Mouse (Mus musculus): ENCODE measurements around the gene Tom1l2. TPM values are rescaled to one million over a fixed set of nuclear protein-coding genes. Genes with fewer than 3 reads are reported as not detected.

The Tom1l2 gene
- polyA plus RNA-seq, 1 experiment from 2014 or later, result 23.0 TPM

- no peak for DNase-seq (ENCODE audit: low spot score)
- Histone ChIP-seq H3K27me3 (replicated peaks; ENCODE audit: control insufficient read depth, insufficient read depth, low read length) (no peaks in the 10 kb centered on the region), H3K27ac (ENCODE audit: low read depth, low read length) (peak overlapping the region; percentile 100), H3K4me1 (ENCODE audit: control insufficient read depth, insufficient read depth, low read length) (peaks cover 52% of the 10 kb centered on the region), H3K36me3 (ENCODE audit: control insufficient read depth, insufficient read depth, low read length) (0 out of 2 replicates have a peak, but pooled peaks cover 3% of the 10 kb centered on the region), H3K4me2 (ENCODE audit: low read length) (peak overlapping the region; percentile 97), H3K4me3 (ENCODE audit: low read depth, low read length) (peak overlapping the region; percentile 68), H3K9ac (ENCODE audit: low read length) (peak overlapping the region; percentile 87), H3K9me3 (replicated peaks; ENCODE audit: control insufficient read depth, low read length) (no peaks in the 10 kb centered on the region)
- ATAC-seq, result no peak
- 48% methylated on average over 6 of the region's 6 CpGs for WGBS
Measured at GRCm38 (mm10) chr11:60178005-60178404, 174.7 kb downstream of the Tom1l2 start.

- Histone ChIP-seq H3K4me2 (ENCODE audit: low read length) (peak overlapping the region; percentile 97), H3K9me3 (replicated peaks; ENCODE audit: control insufficient read depth, low read length) (no peaks in the 10 kb centered on the region), H3K27me3 (replicated peaks; ENCODE audit: control insufficient read depth, insufficient read depth, low read length) (no peaks in the 10 kb centered on the region), H3K4me1 (ENCODE audit: control insufficient read depth, insufficient read depth, low read length) (peaks cover 43% of the 10 kb centered on the region), H3K4me3 (ENCODE audit: low read depth, low read length) (peak overlapping the region; percentile 68), H3K9ac (ENCODE audit: low read length) (peak overlapping the region; percentile 87), H3K27ac (ENCODE audit: low read depth, low read length) (peak overlapping the region; percentile 100), H3K36me3 (ENCODE audit: control insufficient read depth, insufficient read depth, low read length) (0 out of 2 replicates have a peak, but pooled peaks cover 3% of the 10 kb centered on the region)
- under 1% methylated on average over 42 of the region's 42 CpGs for WGBS
- ATAC-seq (peak; percentile 82), DNase-seq (ENCODE audit: low spot score) (peak; percentile 98)
Measured at GRCm38 (mm10) chr11:60176975-60177657, 175.6 kb downstream of the Tom1l2 start.

Small RNA genes within 50 kb of the gene (microRNA-seq; reads per million reads assigned to microRNA genes)
- gene Gm27711 (not detected), gene Mir6921 (not detected), gene Mir6922 (not detected)

Other genes starting within 250 kb of the Tom1l2 start
- gene Rai1, start 247.9 kb downstream of the Tom1l2 start, polyA plus RNA-seq (2014; fragmentation: Nextera tagmentation; extraction: Ambion mirVana), result 26.4 and 28.5 TPM in 2 replicates
- gene Srebf1, start 130.3 kb downstream of the Tom1l2 start, polyA plus RNA-seq (2014; fragmentation: Nextera tagmentation; extraction: Ambion mirVana), result 42.6 and 44.3 TPM in 2 replicates
- 5.9 and 7.0 TPM in 2 replicates for gene Drc3, start 424 bp upstream of the Tom1l2 start, polyA plus RNA-seq (2014; fragmentation: Nextera tagmentation; extraction: Ambion mirVana)
- gene Gid4, start 64.2 kb upstream of the Tom1l2 start, polyA plus RNA-seq (2014; fragmentation: Nextera tagmentation; extraction: Ambion mirVana), result 16.5 and 23.1 TPM in 2 replicates
- 37.4 and 40.3 TPM in 2 replicates for gene Atpaf2, start 65.6 kb upstream of the Tom1l2 start, polyA plus RNA-seq (2014; fragmentation: Nextera tagmentation; extraction: Ambion mirVana)
- gene Drg2, start 101.7 kb upstream of the Tom1l2 start, polyA plus RNA-seq (2014; fragmentation: Nextera tagmentation; extraction: Ambion mirVana), result 111 and 115 TPM in 2 replicates
- gene Myo15, start 116.4 kb upstream of the Tom1l2 start, polyA plus RNA-seq (2014; fragmentation: Nextera tagmentation; extraction: Ambion mirVana), result 0.08 and 0.09 TPM in 2 replicates
- gene Alkbh5, start 183.5 kb upstream of the Tom1l2 start, polyA plus RNA-seq (2014; fragmentation: Nextera tagmentation; extraction: Ambion mirVana), result 17.8 and 21.5 TPM in 2 replicates